Comparison of ENCODE assay signal across 8 mouse cellular contexts in the genomic region with DNA sequence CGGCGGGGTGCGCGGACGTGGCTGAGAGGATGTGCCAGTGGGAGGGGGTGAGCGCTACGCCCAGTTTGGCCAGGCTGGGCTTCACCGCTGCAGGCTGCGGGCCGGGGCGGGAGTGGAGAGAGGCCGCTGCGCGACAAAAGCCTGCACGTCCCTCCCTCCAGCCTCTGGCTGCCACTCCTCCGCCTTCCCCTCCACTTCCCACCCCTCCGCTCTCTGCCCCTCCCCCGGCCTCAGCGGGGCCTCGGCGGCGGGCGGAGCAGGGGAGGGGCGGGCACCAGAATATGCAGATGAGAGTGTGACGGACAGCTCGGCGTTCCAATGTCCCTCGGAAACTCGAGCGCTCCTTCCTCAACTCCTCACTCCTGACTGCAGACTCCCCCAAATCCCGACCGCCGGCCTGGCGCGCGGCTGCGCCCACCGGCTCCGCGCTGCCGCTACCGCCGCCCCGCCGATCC. TPM values are rescaled to one million over a fixed set of nuclear protein-coding genes. Genes with fewer than 3 reads are reported as not detected.
DNase-seq lines count a peak whose midpoint lies in the region; ATAC-seq and TF ChIP-seq lines count a peak whose summit lies in the region.

A gene (plus strand): TSS at position 359 of the 455 bp plus-strand sequence.

- H3K9ac ChIP-seq in embryonic facial prominence, embryonic 11.5 days (replicated peaks; ENCODE audit: low read length) = peak within 1 kb of the TSS; percentile 67
- peak within 1 kb of the TSS; percentile 77 for H3K9ac ChIP-seq in heart, embryonic 12.5 days
- peak within 1 kb of the TSS; percentile 51 for H3K9ac ChIP-seq in kidney, embryonic 15.5 days
- H3K9ac ChIP-seq in stomach, postnatal 0 days (ENCODE audit: low read length) = peak within 1 kb of the TSS; percentile 65

- H3K9me3 ChIP-seq in embryonic facial prominence, embryonic 11.5 days (replicated peaks; ENCODE audit: control insufficient read depth, low read length) = no peaks in the 10 kb centered on the region
- H3K9me3 ChIP-seq in heart, embryonic 12.5 days (replicated peaks) = no peaks in the 10 kb centered on the region
- H3K9me3 ChIP-seq in kidney, embryonic 15.5 days (replicated peaks) = no peaks in the 10 kb centered on the region
- H3K9me3 ChIP-seq in stomach, postnatal 0 days (ENCODE audit: control insufficient read depth, low read length) = no peaks in the 10 kb centered on the region

- no peak for TF ChIP-seq CTCF in stomach, postnatal 0 days (IDR thresholded peaks at IDR 0.05; ENCODE audit: low read depth)

- peak; percentile 54 for DNase-seq in urinary bladder, adult 2 months (ENCODE audit: low spot score)
- DNase-seq in urinary bladder, postnatal 10 days (ENCODE audit: low spot score) = no peak
- peak; percentile 91 for DNase-seq in embryonic facial prominence, embryonic 11.5 days (ENCODE audit: low spot score)
- peak; percentile 79 for DNase-seq in lung, postnatal 14 days
- peak; percentile 86 for DNase-seq in stomach, postnatal 0 days (ENCODE audit: low spot score)
- DNase-seq in thymus, postnatal 0 days (ENCODE audit: low spot score) = no peak

- peak within 1 kb of the TSS; percentile 97 for H3K4me2 ChIP-seq in embryonic facial prominence, embryonic 11.5 days (ENCODE audit: low read depth, low read length)
- H3K4me2 ChIP-seq in heart, embryonic 12.5 days = peak within 1 kb of the TSS; percentile 77
- peak within 1 kb of the TSS; percentile 95 for H3K4me2 ChIP-seq in kidney, embryonic 15.5 days
- H3K4me2 ChIP-seq in stomach, postnatal 0 days (replicated peaks; ENCODE audit: low read depth) = peak within 1 kb of the TSS; percentile 71

- peak within 1 kb of the TSS; percentile 64 for H3K4me3 ChIP-seq in embryonic facial prominence, embryonic 11.5 days (ENCODE audit: low read depth, low read length)
- H3K4me3 ChIP-seq in heart, embryonic 12.5 days = peak within 1 kb of the TSS; percentile 62
- peak within 1 kb of the TSS; percentile 55 for H3K4me3 ChIP-seq in kidney, embryonic 15.5 days (replicated peaks)
- peak within 1 kb of the TSS; percentile 53 for H3K4me3 ChIP-seq in stomach, postnatal 0 days (ENCODE audit: low read depth, low read length)

- H3K27ac ChIP-seq in embryonic facial prominence, embryonic 11.5 days (replicated peaks; ENCODE audit: low read depth, low read length) = no peak within 1 kb of the TSS
- peak within 1 kb of the TSS; percentile 75 for H3K27ac ChIP-seq in heart, embryonic 12.5 days (ENCODE audit: poor library complexity, severe bottlenecking)
- peak within 1 kb of the TSS; percentile 14 for H3K27ac ChIP-seq in kidney, embryonic 15.5 days
- peak within 1 kb of the TSS; percentile 63 for H3K27ac ChIP-seq in stomach, postnatal 0 days (replicated peaks)

- WGBS in embryonic facial prominence, embryonic 11.5 days = under 1% methylated on average over 37 of the region's 45 CpGs
- 2% methylated on average over 41 of the region's 45 CpGs for WGBS in heart, embryonic 12.5 days
- WGBS in kidney, embryonic 15.5 days = 0% methylated on average over 41 of the region's 45 CpGs
- WGBS in stomach, postnatal 0 days = under 1% methylated on average over 22 of the region's 45 CpGs

- no peaks in the 10 kb centered on the region for H3K36me3 ChIP-seq in embryonic facial prominence, embryonic 11.5 days (replicated peaks; ENCODE audit: control insufficient read depth, insufficient read depth, low read depth, low read length)
- H3K36me3 ChIP-seq in heart, embryonic 12.5 days = no peaks in the 10 kb centered on the region
- no peaks in the 10 kb centered on the region for H3K36me3 ChIP-seq in kidney, embryonic 15.5 days
- H3K36me3 ChIP-seq in stomach, postnatal 0 days (ENCODE audit: control insufficient read depth, insufficient read depth, low read length) = no peaks in the 10 kb centered on the region

- no peak for TF ChIP-seq EP300 in stomach, postnatal 0 days (optimal IDR thresholded peaks at IDR 0.05)

- ATAC-seq in embryonic facial prominence, embryonic 11.5 days (replicated peaks; ENCODE audit: insufficient number of reproducible peaks, low FRiP score, low TSS enrichment, low read depth) = peak; percentile 94
- peak; percentile 91 for ATAC-seq in heart, embryonic 12.5 days (ENCODE audit: insufficient number of reproducible peaks, low FRiP score)
- ATAC-seq in kidney, embryonic 15.5 days (replicated peaks; ENCODE audit: low FRiP score) = peak; percentile 95
- ATAC-seq in stomach, postnatal 0 days (ENCODE audit: low FRiP score, low TSS enrichment) = peak; percentile 87

- no peaks in the 10 kb centered on the region for H3K4me1 ChIP-seq in embryonic facial prominence, embryonic 11.5 days (ENCODE audit: control insufficient read depth, insufficient read depth, low read length)
- peaks cover 42% of the 10 kb centered on the region for H3K4me1 ChIP-seq in heart, embryonic 12.5 days (replicated peaks)
- peaks cover 45% of the 10 kb centered on the region for H3K4me1 ChIP-seq in kidney, embryonic 15.5 days
- H3K4me1 ChIP-seq in stomach, postnatal 0 days (replicated peaks; ENCODE audit: control insufficient read depth, insufficient read depth) = no peaks in the 10 kb centered on the region

- peaks cover 59% of the 10 kb centered on the region for H3K27me3 ChIP-seq in embryonic facial prominence, embryonic 11.5 days (ENCODE audit: control insufficient read depth, insufficient read depth, low read length)
- H3K27me3 ChIP-seq in heart, embryonic 12.5 days (replicated peaks) = peaks cover 73% of the 10 kb centered on the region
- peaks cover 100% of the 10 kb centered on the region for H3K27me3 ChIP-seq in kidney, embryonic 15.5 days
- peaks cover 21% of the 10 kb centered on the region; the same call in 1 of the 2 replicates for H3K27me3 ChIP-seq in stomach, postnatal 0 days (ENCODE audit: control insufficient read depth, insufficient read depth, low read length)

RNA-seq across cellular contexts. Expression of the gene that starts here (rescaled TPM):
- polyA plus RNA-seq in urinary bladder, adult 2 months (2012; rRNA removed) = 1.0 and 2.0 TPM in 2 replicates
- polyA plus RNA-seq in embryonic facial prominence, embryonic 11.5 days (2014; fragmentation: Nextera tagmentation; extraction: Ambion mirVana) = 8.8 and 9.6 TPM in 2 replicates
- polyA plus RNA-seq in heart, embryonic 12.5 days (2016; fragmentation: Nextera tagmentation; extraction: Ambion mirVana) = 15.3 and 15.5 TPM in 2 replicates
- polyA plus RNA-seq in kidney, embryonic 15.5 days (2015; fragmentation: Nextera tagmentation; extraction: Ambion mirVana) = 7.9 and 8.0 TPM in 2 replicates
- 11.1 and 12.5 TPM in 2 replicates for polyA plus RNA-seq in stomach, postnatal 0 days (2015; fragmentation: Nextera tagmentation; extraction: Ambion mirVana)
- polyA plus RNA-seq in thymus, postnatal 0 days (2015; fragmentation: Nextera tagmentation; extraction: Ambion mirVana) = 0.17 and 0.29 TPM in 2 replicates

Comparison
In these comparisons a context has a peak if more than half of its experiments do, and no peak if none do; other contexts are left out.
1. DNase-seq: peak in urinary bladder, adult 2 months (single experiment), embryonic facial prominence, embryonic 11.5 days (single experiment), lung, postnatal 14 days (single experiment) and stomach, postnatal 0 days (single experiment); none in urinary bladder, postnatal 10 days (single experiment) and thymus, postnatal 0 days (single experiment).
2. Peak in every context shown above with its lines, with median percentiles within 50 percentile points of each other: ATAC-seq, H3K4me2 ChIP-seq, H3K4me3 ChIP-seq and H3K9ac ChIP-seq.